Mouse (Mus musculus) limb, embryonic 15.5 days (tissue): ENCODE data around the gene Sp100. TPM values are rescaled to one million over a fixed set of nuclear protein-coding genes. Genes with fewer than 3 reads are reported as not detected.
A peak's percentile ranks its signal among the peaks of the same experiment; 100 is the strongest.

Experiments used
- ATAC-seq: fragments of 200-750 bp; cut with Nextera tagmentation; 2 replicates; pipeline ENCODE4 v1.8.0; 2017; ENCODE audit warnings: low read depth, moderate TSS enrichment; ENCODE audit not compliant: insufficient number of reproducible peaks, low FRiP score, low TSS enrichment
- H3K27ac ChIP-seq: fragments of 300-500 bp; sonication (generic); 2 replicates; pipeline ENCODE4 v1.5.1; 2015; ENCODE audit warnings: moderate library complexity, mild to moderate bottlenecking, inconsistent platforms
- H3K27me3 ChIP-seq: fragments of 300-500 bp; sonication (generic); 2 replicates; pipeline ENCODE4 v1.6.1; 2015; ENCODE audit warnings: inconsistent platforms
- H3K36me3 ChIP-seq: fragments of 300-500 bp; sonication (generic); 2 replicates; pipeline ENCODE4 v1.6.1; 2015; ENCODE audit warnings: inconsistent platforms
- H3K4me1 ChIP-seq: fragments of 300-500 bp; sonication (generic); 2 replicates; pipeline ENCODE4 v1.6.1; 2015; ENCODE audit warnings: inconsistent platforms
- H3K4me2 ChIP-seq: fragments of 300-500 bp; sonication (generic); 2 replicates; pipeline ENCODE4 v1.6.1; 2015; ENCODE audit warnings: mild to moderate bottlenecking, inconsistent platforms
- H3K4me3 ChIP-seq: fragments of 300-500 bp; sonication (generic); 2 replicates; pipeline ENCODE4 v1.5.1; 2015; ENCODE audit warnings: mild to moderate bottlenecking, inconsistent platforms
- H3K9ac ChIP-seq: fragments of 300-500 bp; sonication (generic); 2 replicates; pipeline ENCODE4 v1.6.1; 2015; ENCODE audit warnings: inconsistent platforms
- H3K9me3 ChIP-seq: fragments of 300-500 bp; sonication (generic); 2 replicates; pipeline ENCODE4 v1.6.1; 2016; ENCODE audit warnings: inconsistent platforms
- WGBS: fragments of 180-500 bp; shearing (Covaris S2); methylation state at CpG from one replicate; pipeline ENCODE4 v1.1.7; 2015; 5-methylcytosine and 5-hydroxymethylcytosine counted together
- polyA plus RNA-seq: library from polyadenylated mRNA; unstranded; fragments of >200 nt; fragmentation: Nextera tagmentation; extraction: Ambion mirVana; gene quantifications from 2 replicates; pipeline ENCODE4 v1.2.1, GENCODE M21; 2015

Gene Sp100
- polyA plus RNA-seq, 1 experiment from 2014 or later: 2.2 TPM

DNA sequence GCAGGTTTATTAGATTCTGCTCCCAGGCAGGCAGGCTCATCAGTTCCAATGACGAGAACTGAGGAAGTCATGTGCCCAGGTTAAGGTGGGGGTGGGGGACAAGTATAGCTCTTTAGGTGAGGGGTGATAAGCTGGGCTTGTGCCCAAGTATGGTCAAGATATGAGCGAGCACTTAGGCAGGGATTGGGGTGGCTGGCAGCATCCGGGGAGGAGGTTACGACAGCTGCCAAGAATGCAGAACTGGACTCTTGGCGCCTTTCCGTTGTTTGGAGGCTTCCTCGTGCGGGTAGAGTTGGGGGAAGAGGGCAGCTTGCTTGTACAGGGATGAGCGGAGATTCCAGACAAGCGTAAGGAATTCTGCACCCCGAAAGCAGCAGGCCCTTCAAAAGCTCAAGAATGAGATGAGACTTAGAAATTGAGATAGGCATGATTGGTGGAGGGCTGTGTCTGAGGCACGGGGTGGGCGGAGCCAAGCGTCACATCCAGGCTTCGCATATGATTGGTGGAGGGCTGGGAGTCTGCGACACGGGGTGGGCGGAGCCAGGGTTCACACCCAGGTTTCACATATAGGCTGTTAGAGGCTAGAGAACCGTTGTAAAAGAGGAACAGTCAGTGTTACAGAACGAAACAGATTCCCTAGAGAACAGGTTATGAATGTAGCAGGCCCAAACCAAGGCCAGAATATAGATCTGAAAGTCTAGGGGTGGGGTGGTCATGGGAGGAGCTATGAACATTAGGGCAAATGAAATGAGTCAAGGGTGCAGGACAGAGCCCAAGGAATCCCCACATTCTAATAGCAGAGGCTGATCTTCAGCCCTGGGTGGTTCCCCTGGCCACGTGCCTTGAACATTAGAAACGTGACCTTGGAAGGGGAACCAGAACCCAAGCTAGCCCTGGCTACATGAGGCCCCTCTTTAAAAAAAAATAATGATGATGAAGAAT, 53.7 kb downstream of the Sp100 start:
- 19% methylated on average over 22 of the region's 22 CpGs for WGBS
- Histone ChIP-seq H3K4me2 (peak overlapping the region; percentile 52), H3K4me1 (no peaks in the 10 kb centered on the region), H3K4me3 (peak overlapping the region; percentile 33), H3K9ac (no peak overlapping the region), H3K9me3 (no peaks in the 10 kb centered on the region), H3K27me3 (no peaks in the 10 kb centered on the region), H3K27ac (no peak overlapping the region), H3K36me3 (no peaks in the 10 kb centered on the region)
- peak; percentile 87 for ATAC-seq

DNA sequence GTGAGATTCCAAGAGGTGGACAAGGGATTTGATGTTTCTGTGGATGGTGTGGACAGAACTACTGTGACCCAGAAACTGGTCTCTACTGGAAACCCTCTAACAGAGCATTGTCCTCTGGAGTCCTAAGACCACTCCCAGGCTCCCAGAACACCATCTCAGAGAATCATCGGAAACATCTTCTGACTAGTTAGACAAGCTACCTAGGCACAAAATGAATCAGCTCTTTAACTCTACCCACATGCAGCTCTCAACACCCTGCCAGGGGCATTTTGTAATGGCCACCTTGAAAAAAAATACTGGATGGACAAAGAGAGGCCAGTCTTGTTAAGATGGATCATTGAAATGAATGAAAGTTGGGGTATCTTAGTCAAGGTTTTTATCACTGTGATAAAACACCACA, 55.8 kb downstream of the Sp100 start:
- no peaks in the 10 kb centered on the region for H3K27me3 ChIP-seq
- H3K4me3 ChIP-seq: no peak overlapping the region
- H3K9me3 ChIP-seq: no peaks in the 10 kb centered on the region
- no peaks in the 10 kb centered on the region for H3K36me3 ChIP-seq
- H3K27ac ChIP-seq: no peak overlapping the region
- 100% methylated on average over 1 of the region's 1 CpGs for WGBS
- ATAC-seq: no peak
- H3K9ac ChIP-seq: no peak overlapping the region
- H3K4me1 ChIP-seq: no peaks in the 10 kb centered on the region
- H3K4me2 ChIP-seq: no peak overlapping the region

DNA sequence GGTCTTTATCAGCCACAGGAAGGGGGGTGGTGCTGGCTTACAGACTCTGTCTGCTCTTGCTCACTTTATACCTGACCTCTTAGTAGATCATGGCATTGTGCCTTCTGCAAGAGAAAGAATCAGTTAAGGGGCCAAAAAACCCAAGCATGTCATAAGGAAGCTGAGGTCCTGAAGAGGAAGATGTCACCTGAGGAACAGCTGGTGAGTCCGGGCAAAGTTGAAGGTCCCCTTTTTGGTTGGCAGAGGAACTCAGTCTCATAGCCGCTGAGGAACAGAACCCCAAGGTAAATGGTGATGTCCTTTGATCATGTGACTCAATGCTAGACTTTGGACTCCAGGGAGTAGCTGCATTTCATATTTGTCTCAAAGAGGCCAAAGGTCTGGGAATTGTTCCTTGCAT, 57.0 kb downstream of the Sp100 start:
- Histone ChIP-seq H3K4me1 (no peaks in the 10 kb centered on the region), H3K4me2 (no peak overlapping the region), H3K27me3 (no peaks in the 10 kb centered on the region), H3K36me3 (no peaks in the 10 kb centered on the region), H3K9me3 (no peaks in the 10 kb centered on the region), H3K9ac (no peak overlapping the region), H3K27ac (no peak overlapping the region), H3K4me3 (no peak overlapping the region)
- WGBS: 90% methylated on average over 2 of the region's 2 CpGs
- ATAC-seq: no peak

DNA sequence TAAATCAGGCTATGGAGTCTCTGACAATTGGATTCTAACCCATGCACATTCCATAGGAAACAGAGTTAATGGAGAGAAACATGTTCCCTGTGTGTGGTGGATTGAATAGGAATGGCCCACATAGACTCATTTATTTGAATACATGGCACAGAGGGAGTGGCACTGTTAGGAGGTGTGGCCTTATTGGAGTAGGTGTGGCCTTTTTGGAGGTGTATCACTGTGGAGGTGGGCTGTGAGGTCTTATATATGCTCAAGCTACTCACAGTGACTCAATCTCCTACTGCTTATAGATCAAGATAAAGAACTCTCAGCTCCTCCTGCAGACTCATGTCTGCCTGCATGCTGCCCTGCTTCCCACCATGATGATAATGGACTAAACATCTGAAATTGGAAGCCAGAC, 64.7 kb downstream of the Sp100 start:
- Histone ChIP-seq H3K36me3 (no peaks in the 10 kb centered on the region), H3K9me3 (no peaks in the 10 kb centered on the region), H3K4me1 (no peaks in the 10 kb centered on the region), H3K27me3 (no peaks in the 10 kb centered on the region), H3K4me2 (no peak overlapping the region), H3K4me3 (no peak overlapping the region), H3K27ac (no peak overlapping the region), H3K9ac (no peak overlapping the region)
- ATAC-seq: no peak

DNA sequence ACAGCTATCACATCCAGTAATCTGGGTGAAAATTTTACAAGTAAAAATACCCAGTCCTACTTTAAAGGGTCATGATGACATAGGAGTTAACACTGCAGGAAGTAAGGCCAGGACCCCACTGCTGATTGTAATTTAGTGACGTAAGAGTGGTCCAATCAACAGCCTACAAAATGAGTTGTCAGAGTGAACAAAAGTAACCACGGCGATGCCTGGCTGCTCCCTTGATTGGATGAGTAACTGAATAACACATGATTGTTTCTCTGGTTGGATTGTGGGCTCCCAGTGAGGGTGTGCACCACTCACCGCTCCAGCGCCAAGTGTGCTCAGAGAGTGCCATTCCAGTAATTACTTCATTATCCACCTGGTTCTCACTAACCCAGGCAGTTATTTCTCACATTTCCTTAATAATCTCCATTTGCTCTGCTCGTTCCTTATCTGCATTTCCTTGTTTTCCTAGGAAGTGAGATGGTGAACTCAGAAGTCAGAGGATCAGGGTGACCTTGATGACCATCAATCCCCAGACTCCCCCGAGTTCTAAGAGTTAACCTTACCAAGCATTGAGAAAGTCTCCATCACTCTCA, 66.7 kb downstream of the Sp100 start:
- H3K27ac ChIP-seq: no peak overlapping the region
- H3K9ac ChIP-seq: no peak overlapping the region
- H3K27me3 ChIP-seq: no peaks in the 10 kb centered on the region
- no peaks in the 10 kb centered on the region for H3K36me3 ChIP-seq
- no peak for ATAC-seq
- 67% methylated on average over 7 of the region's 7 CpGs for WGBS
- H3K4me1 ChIP-seq: no peaks in the 10 kb centered on the region
- H3K4me3 ChIP-seq: no peak overlapping the region
- H3K9me3 ChIP-seq: no peaks in the 10 kb centered on the region
- H3K4me2 ChIP-seq: no peak overlapping the region

DNA sequence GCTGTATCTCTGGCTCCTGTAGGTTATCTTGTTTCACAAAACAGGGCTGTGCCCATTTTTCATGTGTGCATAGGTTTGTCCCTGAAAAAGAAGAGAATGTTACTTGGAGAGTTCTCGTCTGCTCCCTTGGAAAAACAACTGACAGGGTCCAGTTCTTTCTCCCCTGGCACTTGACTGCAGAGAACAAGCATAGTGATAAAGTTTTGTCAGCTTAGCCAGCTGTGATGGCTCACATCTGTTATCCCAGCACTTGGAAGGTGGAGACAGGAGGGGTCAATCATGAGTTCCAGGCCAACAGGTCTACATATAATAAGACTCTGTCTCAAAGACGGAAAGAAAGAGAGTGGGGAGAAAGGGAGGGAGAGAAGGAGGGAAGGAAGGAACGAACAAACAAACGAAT, 69.3 kb downstream of the Sp100 start:
- WGBS: 75% methylated on average over 4 of the region's 4 CpGs
- no peaks in the 10 kb centered on the region for H3K27me3 ChIP-seq
- H3K9me3 ChIP-seq: no peaks in the 10 kb centered on the region
- no peak overlapping the region for H3K4me2 ChIP-seq
- H3K9ac ChIP-seq: no peak overlapping the region
- H3K36me3 ChIP-seq: no peaks in the 10 kb centered on the region
- H3K4me3 ChIP-seq: no peak overlapping the region
- no peak overlapping the region for H3K27ac ChIP-seq
- no peaks in the 10 kb centered on the region for H3K4me1 ChIP-seq
- no peak for ATAC-seq

DNA sequence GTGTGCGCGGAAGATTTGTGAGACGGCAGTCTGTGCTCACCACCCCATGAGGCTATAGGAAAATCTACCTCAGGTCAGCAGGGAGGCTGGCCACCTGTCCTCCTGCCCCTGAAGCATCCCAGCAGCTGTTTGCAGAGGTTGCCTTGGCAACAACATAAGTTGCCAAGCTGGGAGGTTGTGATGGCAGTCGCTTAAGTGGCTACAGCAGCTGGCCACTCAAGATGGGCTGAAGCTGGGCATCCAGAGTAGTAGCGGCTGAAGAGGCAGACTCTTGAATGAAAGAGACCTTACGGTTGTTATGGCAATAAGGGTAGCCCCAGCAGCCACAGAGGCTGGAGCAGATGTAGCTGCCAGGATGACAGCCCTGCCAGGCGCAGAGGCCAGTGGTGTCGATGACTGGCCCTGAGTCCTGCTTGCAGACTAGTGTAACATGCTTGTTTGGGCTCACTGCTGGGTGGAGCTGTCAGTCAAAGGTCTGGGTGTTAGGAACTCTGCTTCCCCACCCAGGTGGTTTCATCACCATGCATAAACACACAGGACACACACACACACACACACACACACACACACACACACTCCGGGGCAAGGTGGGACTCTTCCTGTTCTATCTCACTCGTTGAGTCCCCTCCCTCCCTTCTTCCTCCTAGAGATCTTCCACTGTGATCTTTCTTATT, 70.6 kb downstream of the Sp100 start:
- Histone ChIP-seq H3K4me1 (no peaks in the 10 kb centered on the region), H3K36me3 (no peaks in the 10 kb centered on the region), H3K9me3 (no peaks in the 10 kb centered on the region), H3K4me3 (no peak overlapping the region), H3K9ac (no peak overlapping the region), H3K4me2 (no peak overlapping the region), H3K27ac (no peak overlapping the region), H3K27me3 (no peaks in the 10 kb centered on the region)
- WGBS: 72% methylated on average over 10 of the region's 10 CpGs
- ATAC-seq: 0 out of 2 replicates have a peak, but pooled peaks have one; percentile 42

DNA sequence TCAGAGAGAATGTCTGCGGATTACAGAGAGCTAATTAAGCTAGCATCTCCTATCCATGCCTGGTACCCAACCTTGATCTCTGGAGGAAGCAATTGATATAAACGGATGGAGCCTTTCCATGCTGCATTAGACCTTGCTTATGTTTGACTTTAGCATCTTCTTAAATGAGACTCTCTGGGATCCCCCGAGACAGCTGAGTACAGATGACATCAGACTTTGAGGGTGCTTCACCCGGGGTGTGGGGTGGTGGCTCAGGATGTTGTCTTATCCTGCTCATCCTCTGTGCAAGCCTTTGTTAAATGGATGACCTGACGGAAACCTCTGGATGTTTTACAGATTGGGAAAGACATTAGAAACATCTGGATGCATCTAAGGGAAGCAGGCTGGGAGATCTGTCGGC, 80.7 kb downstream of the Sp100 start:
- H3K9me3 ChIP-seq: no peaks in the 10 kb centered on the region
- H3K4me3 ChIP-seq: no peak overlapping the region
- no peak for ATAC-seq
- no peak overlapping the region for H3K27ac ChIP-seq
- H3K27me3 ChIP-seq: no peaks in the 10 kb centered on the region
- no peaks in the 10 kb centered on the region for H3K36me3 ChIP-seq
- no peak overlapping the region for H3K4me2 ChIP-seq
- H3K9ac ChIP-seq: no peak overlapping the region
- WGBS: 74% methylated on average over 6 of the region's 6 CpGs
- H3K4me1 ChIP-seq: no peaks in the 10 kb centered on the region

DNA sequence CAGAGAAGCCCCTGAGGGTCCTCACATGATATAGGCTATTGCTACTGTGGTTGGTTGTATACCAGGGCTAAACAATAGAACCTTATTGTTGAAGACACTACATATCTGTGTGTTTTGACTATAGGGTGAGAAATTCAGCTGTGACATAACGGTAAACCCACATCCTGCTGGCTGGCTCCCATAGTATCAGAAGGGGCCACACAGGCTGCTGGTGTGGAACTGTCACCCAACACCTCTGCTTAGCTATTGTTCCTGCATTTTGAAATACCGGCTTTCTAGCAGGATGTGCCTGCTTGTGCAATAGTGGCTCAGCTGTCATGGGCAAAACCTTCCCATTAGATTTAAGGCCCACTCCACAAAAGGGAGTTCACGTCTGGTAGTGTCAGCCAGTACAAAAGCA, 82.8 kb downstream of the Sp100 start:
- Histone ChIP-seq H3K27me3 (no peaks in the 10 kb centered on the region), H3K27ac (no peak overlapping the region), H3K4me2 (no peak overlapping the region), H3K4me3 (no peak overlapping the region), H3K36me3 (no peaks in the 10 kb centered on the region), H3K4me1 (peaks cover 7% of the 10 kb centered on the region; the same call in 1 of the 2 replicates), H3K9ac (no peak overlapping the region), H3K9me3 (no peaks in the 10 kb centered on the region)
- WGBS: 79% methylated on average over 3 of the region's 3 CpGs
- no peak for ATAC-seq

DNA sequence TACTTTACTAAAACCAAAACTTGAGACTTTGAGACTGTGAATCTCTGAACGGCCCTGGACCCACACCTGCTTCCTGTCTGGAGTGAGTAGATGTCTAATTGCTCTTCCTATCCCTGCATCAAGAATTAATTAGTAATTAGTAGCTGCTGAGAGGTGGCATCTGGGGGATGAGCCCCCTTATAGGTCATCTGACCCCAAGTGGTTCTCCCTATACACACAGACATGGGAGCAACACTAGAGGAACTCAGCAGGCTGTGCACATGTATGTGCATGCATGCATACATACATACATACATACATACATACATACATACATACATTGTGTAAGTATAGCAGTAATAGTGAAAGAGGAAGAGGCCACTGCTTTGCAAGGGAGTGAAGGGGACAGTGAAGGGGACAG, 84.7 kb downstream of the Sp100 start:
- Histone ChIP-seq H3K9me3 (no peaks in the 10 kb centered on the region), H3K4me1 (peaks cover 7% of the 10 kb centered on the region; the same call in 1 of the 2 replicates), H3K27ac (no peak overlapping the region), H3K27me3 (no peaks in the 10 kb centered on the region), H3K36me3 (no peaks in the 10 kb centered on the region), H3K9ac (no peak overlapping the region), H3K4me2 (no peak overlapping the region), H3K4me3 (no peak overlapping the region)
- 77% methylated on average over 1 of the region's 1 CpGs for WGBS
- ATAC-seq: no peak

DNA sequence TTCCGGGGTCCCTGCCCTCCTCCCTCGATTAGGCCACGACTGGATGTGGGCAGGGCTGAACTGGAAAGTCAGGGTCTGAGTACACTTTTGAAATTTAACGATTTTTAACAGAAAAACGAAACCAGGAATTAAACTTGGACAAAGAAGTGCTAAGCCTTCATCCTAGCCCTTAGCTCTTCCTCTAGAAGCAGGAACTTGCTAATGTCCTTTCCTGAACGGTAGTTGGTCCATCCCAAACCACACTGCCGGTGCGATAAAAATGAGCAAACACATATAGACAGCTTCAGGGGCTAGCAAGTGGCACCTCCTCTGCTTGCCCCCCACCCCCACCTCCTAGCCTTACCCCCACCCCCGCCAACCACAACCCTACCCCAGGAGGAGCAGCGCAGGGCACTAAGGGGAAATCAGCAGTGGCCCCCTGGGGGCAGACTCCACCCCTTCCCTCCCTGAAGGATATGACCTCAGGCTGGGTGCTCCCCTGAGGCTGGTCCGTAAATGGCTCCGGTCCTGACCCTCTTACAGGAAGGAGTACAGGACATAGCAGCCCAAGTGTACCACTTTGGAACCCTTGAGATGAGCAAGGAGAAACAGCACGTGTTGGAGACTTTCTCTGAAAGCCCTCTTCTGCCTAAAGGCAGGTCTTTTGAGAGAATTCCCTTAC, 85.8 kb downstream of the Sp100 start:
- Histone ChIP-seq H3K36me3 (no peaks in the 10 kb centered on the region), H3K4me3 (peak overlapping the region; percentile 30; the same call in 1 of the 2 replicates), H3K27me3 (no peaks in the 10 kb centered on the region), H3K9ac (no peak overlapping the region), H3K9me3 (no peaks in the 10 kb centered on the region), H3K4me2 (peak overlapping the region; percentile 48; the same call in 1 of the 2 replicates), H3K4me1 (peaks cover 7% of the 10 kb centered on the region; the same call in 1 of the 2 replicates), H3K27ac (no peak overlapping the region)
- 70% methylated on average over 13 of the region's 13 CpGs for WGBS
- ATAC-seq: no peak
